Mouse (Mus musculus) limb, embryonic 14.5 days (tissue): ENCODE data around the gene Jakmip3. TPM values are rescaled to one million over a fixed set of nuclear protein-coding genes. Genes with fewer than 3 reads are reported as not detected.

Experiments used
- ATAC-seq: fragments of 200-750 bp; cut with Nextera tagmentation; 2 replicates; pipeline ENCODE4 v1.8.0; 2017; ENCODE audit warnings: low read depth, moderate number of reproducible peaks, moderate TSS enrichment; ENCODE audit not compliant: low FRiP score
- DNase-seq: peaks from one replicate; pipeline ENCODE4 v3.0.0-alpha.2; 2015; ENCODE audit warnings: low spot score
- H3K27ac ChIP-seq: fragments of 300-500 bp; sonication (generic); replicated peaks from 2 replicates; pipeline ENCODE4 v1.5.1; 2014; ENCODE audit warnings: low read depth, mild to moderate bottlenecking, low read length, moderate library complexity, mixed read lengths
- H3K27me3 ChIP-seq: fragments of 300-500 bp; sonication (generic); 2 replicates; pipeline ENCODE4 v1.6.1; 2014; ENCODE audit warnings: low read length, mixed read lengths; ENCODE audit not compliant: control insufficient read depth, insufficient read depth
- H3K36me3 ChIP-seq: fragments of 300-500 bp; sonication (generic); 2 replicates; pipeline ENCODE4 v1.6.1; 2014; ENCODE audit warnings: mild to moderate bottlenecking, low read length, moderate library complexity, mixed read lengths; ENCODE audit not compliant: control insufficient read depth, insufficient read depth
- H3K4me1 ChIP-seq: fragments of 300-500 bp; sonication (generic); 2 replicates; pipeline ENCODE4 v1.6.1; 2014; ENCODE audit warnings: antibody characterized with exemption, low read length, mixed read lengths; ENCODE audit not compliant: control insufficient read depth, insufficient read depth
- H3K4me2 ChIP-seq: fragments of 300-500 bp; sonication (generic); replicated peaks from 2 replicates; pipeline ENCODE4 v1.6.1; 2014; ENCODE audit warnings: low read depth, mild to moderate bottlenecking, low read length, moderate library complexity; ENCODE audit not compliant: severe bottlenecking
- H3K4me3 ChIP-seq: fragments of 300-500 bp; sonication (generic); replicated peaks from 2 replicates; pipeline ENCODE4 v1.5.1; 2014; ENCODE audit warnings: low read length
- H3K9ac ChIP-seq: fragments of 300-500 bp; sonication (generic); 2 replicates; pipeline ENCODE4 v1.6.1; 2014; ENCODE audit warnings: mild to moderate bottlenecking, low read depth, low read length, moderate library complexity; ENCODE audit not compliant: severe bottlenecking
- H3K9me3 ChIP-seq: fragments of 300-500 bp; sonication (generic); 2 replicates; pipeline ENCODE4 v1.6.1; 2016; ENCODE audit warnings: low read length; ENCODE audit not compliant: control insufficient read depth
- POLR2A ChIP-seq: fragments of 200-500 bp; IDR thresholded peaks from 2 replicates; pipeline ENCODE4 v1.8.0; 2012; ENCODE audit warnings: inconsistent platforms, mild to moderate bottlenecking, moderate library complexity, borderline replicate concordance; ENCODE audit not compliant: insufficient read depth, insufficient read length; ENCODE audit errors: extremely low read depth
- WGBS: fragments of 180-500 bp; shearing (Covaris S2); extraction: QIAGEN DNeasy Blood & Tissue Kit; methylation state at CpG from one replicate; pipeline ENCODE4 v1.1.7; 2014; 5-methylcytosine and 5-hydroxymethylcytosine counted together
- polyA plus RNA-seq, 2 experiments: library from polyadenylated mRNA; depleted of rRNA in 1 of 2; stranded (reverse) in 1 of 2; unstranded in 1 of 2; fragments of >200 nt; fragmentation: Nextera tagmentation in 1 of 2; extraction: Ambion mirVana in 1 of 2; gene quantifications; 2 replicates each; pipeline versions ENCODE4 v1.2.1 to v1.2.3; 2012 to 2014

Jakmip3 gene
- polyA plus RNA-seq, 2 experiments = 0.48 to 1.4 TPM

GRCm38 (mm10) chr7:138907043-138907442 lies 33.5 kb upstream of the Jakmip3 start:
- peak overlapping the region; percentile 31; the same call in 1 of the 2 replicates for H3K9ac ChIP-seq
- H3K9me3 ChIP-seq = no peaks in the 10 kb centered on the region
- H3K4me2 ChIP-seq = peak overlapping the region; percentile 75
- TF ChIP-seq POLR2A = no peak
- ATAC-seq = peak; percentile 42; the same call in 1 of the 2 replicates
- peak overlapping the region; percentile 81 for H3K4me3 ChIP-seq
- WGBS = 4% methylated on average over 7 of the region's 7 CpGs
- peaks cover 31% of the 10 kb centered on the region for H3K4me1 ChIP-seq
- no peak overlapping the region; the same call in 1 of the 2 replicates for H3K27ac ChIP-seq
- peak; percentile 64 for DNase-seq
- H3K27me3 ChIP-seq = no peaks in the 10 kb centered on the region
- H3K36me3 ChIP-seq = no peaks in the 10 kb centered on the region

- ATAC-seq = no peak
- TF ChIP-seq POLR2A = no peak
- no peak overlapping the region for H3K27ac ChIP-seq
Measured at GRCm38 (mm10) chr7:138907976-138908375, 32.6 kb upstream of the Jakmip3 start.

GRCm38 (mm10) chr7:138908768-138909276 lies 31.7 kb upstream of the Jakmip3 start:
- no peak for TF ChIP-seq POLR2A
- Histone ChIP-seq H3K4me1 (peaks cover 31% of the 10 kb centered on the region), H3K27me3 (no peaks in the 10 kb centered on the region), H3K9me3 (no peaks in the 10 kb centered on the region), H3K27ac (peak overlapping the region; percentile 70), H3K4me3 (peak overlapping the region; percentile 81), H3K4me2 (peak overlapping the region; percentile 75), H3K36me3 (no peaks in the 10 kb centered on the region), H3K9ac (peak overlapping the region; percentile 81)
- DNase-seq (no peak), ATAC-seq (no peak)
- WGBS = 7% methylated on average over 9 of the region's 10 CpGs

More at GRCm38 (mm10) chr7:138907976-138908375, 32.6 kb upstream of the Jakmip3 start:
- Histone ChIP-seq H3K9me3 (no peaks in the 10 kb centered on the region), H3K27me3 (no peaks in the 10 kb centered on the region), H3K9ac (peak overlapping the region; percentile 81; the same call in 1 of the 2 replicates), H3K4me3 (peak overlapping the region; percentile 81), H3K4me1 (peaks cover 31% of the 10 kb centered on the region), H3K4me2 (peak overlapping the region; percentile 75), H3K36me3 (no peaks in the 10 kb centered on the region)
- 62% methylated on average over 5 of the region's 5 CpGs for WGBS
- DNase-seq = no peak

GRCm38 (mm10) chr7:138909277-138910192 lies 31.0 kb upstream of the Jakmip3 start, which contains the start of gene Bnip3:
Gene Bnip3 (minus strand): TSS chr7:138909519.
- under 1% methylated on average over 51 of the region's 66 CpGs for WGBS
- peak within 1 kb of the TSS; percentile 72 for H3K27ac ChIP-seq
- ATAC-seq = peak; percentile 94
- no peaks in the 10 kb centered on the region for H3K36me3 ChIP-seq
- no peaks in the 10 kb centered on the region for H3K9me3 ChIP-seq
- DNase-seq = peak; percentile 90
- no peaks in the 10 kb centered on the region for H3K27me3 ChIP-seq
- H3K4me3 ChIP-seq = peak within 1 kb of the TSS; percentile 81
- TF ChIP-seq POLR2A = peak; percentile 88; the same call in 1 of the 2 replicates
- H3K9ac ChIP-seq = peak within 1 kb of the TSS; percentile 81
- peak within 1 kb of the TSS; percentile 75 for H3K4me2 ChIP-seq
- H3K4me1 ChIP-seq = peaks cover 31% of the 10 kb centered on the region

GRCm38 (mm10) chr7:138910193-138910562 lies 30.4 kb upstream of the Jakmip3 start:
- peak overlapping the region; percentile 72 for H3K27ac ChIP-seq
- 23% methylated on average over 7 of the region's 7 CpGs for WGBS
- no peak for DNase-seq
- H3K9ac ChIP-seq = peak overlapping the region; percentile 81
- H3K4me1 ChIP-seq = peaks cover 31% of the 10 kb centered on the region
- H3K36me3 ChIP-seq = no peaks in the 10 kb centered on the region
- TF ChIP-seq POLR2A = no peak
- H3K27me3 ChIP-seq = no peaks in the 10 kb centered on the region
- ATAC-seq = no peak
- H3K4me3 ChIP-seq = peak overlapping the region; percentile 81
- H3K4me2 ChIP-seq = peak overlapping the region; percentile 75
- no peaks in the 10 kb centered on the region for H3K9me3 ChIP-seq
